Mouse (Mus musculus): ENCODE results near the gene Tbc1d17.

Tbc1d17 gene

GRCm38 (mm10) chr7:44868919-44869696 is 20.2 kb upstream of the Tbc1d17 start:
- DNase-seq (ENCODE audit: low spot score in 2 of 2) = no peak

DNA sequence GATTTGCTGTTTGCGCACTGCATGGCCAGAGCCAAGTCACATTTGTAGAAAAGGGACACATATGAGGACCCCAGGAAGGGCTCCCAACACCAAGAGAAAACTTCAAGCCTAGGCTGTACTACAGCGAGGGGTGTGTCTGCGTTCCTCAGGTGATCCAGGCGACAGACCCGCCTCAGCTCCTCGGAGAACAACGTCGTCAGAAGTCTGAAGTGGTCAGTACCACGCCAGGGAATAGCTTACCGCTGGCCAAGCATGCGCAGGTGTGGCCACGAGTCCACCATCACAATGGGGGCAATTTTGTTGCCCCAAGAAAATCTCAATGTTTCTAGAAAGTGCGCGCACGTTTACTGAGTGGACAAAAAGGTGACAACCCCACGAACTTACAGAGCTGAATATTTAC is 19.6 kb upstream of the Tbc1d17 start:
- no peak for DNase-seq (ENCODE audit: low spot score in 2 of 2)

- DNase-seq (ENCODE audit: low spot score in 2 of 2) = no peak
Measured at GRCm38 (mm10) chr7:44867802-44868201, 18.9 kb upstream of the Tbc1d17 start.

GRCm38 (mm10) chr7:44867010-44867702 is 18.3 kb upstream of the Tbc1d17 start:
- DNase-seq (ENCODE audit: low spot score in 2 of 2) = no peak

- no peak for DNase-seq (ENCODE audit: low spot score in 2 of 2)
Measured at GRCm38 (mm10) chr7:44866276-44867009, 17.6 kb upstream of the Tbc1d17 start.

DNA sequence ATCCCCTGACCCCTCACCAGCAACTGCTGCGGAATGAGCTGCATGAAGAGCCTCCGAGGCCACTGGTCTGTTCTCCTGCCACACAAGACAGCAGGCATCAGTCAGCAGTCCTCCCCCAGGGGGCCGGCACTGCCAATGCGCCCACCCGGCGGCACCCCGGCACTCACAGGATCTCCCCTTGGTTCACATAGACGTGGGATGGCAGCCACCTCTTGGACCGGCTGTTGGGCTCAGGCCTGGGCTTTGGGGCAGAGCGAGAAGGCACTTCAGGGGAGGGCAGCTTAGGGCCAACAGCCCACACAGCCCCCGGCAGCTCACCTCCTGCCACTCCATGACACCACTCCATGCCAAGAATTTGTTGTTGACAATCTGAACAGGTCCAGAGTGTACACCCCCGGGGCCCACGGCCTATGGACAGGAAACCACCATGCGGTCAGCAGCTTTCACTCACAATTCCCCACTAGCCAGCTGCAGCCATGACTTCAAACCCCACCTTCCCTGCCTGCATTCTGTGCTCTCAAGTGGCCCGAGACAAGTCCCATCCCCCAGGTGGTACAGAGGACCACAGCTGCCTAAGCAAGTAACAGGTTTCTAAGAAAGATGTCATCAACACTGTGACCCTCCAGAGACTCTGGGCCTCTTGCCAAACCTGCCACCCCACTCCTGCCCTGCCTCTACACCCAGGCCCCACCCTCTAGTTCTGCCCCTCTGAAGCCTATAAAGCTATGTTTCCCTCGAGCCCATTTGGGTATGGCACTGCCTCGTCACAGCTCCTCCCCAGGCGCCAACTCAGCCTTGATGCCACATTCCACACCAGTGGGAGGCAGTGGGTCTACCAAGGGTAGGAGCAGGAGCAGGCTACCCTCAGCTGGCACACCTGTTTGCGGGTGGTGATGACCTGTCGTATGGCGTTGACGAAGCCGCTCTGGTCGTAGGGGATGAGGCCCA is 16.0 kb upstream of the Tbc1d17 start:
- peak in 1 of 2 experiments; percentile 26 for DNase-seq (ENCODE audit: low spot score in 2 of 2)

- DNase-seq (ENCODE audit: low spot score in 2 of 2) = no peak
Measured at GRCm38 (mm10) chr7:44863982-44864494, 15.2 kb upstream of the Tbc1d17 start.

DNA sequence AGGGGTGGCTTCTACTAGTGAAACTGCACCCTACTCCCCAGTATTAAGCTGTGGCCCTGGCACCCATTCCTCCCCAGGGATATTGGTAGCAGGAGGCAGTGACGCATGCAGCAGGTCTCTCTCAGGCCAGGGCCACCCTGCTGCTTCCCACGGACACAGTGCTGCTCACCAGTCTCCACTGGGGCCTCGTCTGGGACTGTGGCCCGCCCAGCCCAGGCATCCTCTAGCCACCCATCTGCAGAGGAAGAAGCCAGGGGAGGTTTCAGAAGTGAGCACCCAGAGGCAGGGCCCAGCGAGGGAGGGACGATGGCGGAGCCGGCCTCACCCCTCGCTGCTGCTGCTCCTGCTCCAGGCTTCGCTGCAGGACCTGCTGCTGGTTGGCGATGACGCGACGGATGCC is 14.3 kb upstream of the Tbc1d17 start:
- no peak for DNase-seq (ENCODE audit: low spot score in 2 of 2)

GRCm38 (mm10) chr7:44862434-44862833 is 13.6 kb upstream of the Tbc1d17 start:
- no peak for DNase-seq (ENCODE audit: low spot score in 2 of 2)

- no peak for DNase-seq (ENCODE audit: low spot score in 2 of 2)
Measured at GRCm38 (mm10) chr7:44861429-44861816, 12.5 kb upstream of the Tbc1d17 start.

- peak; percentile 53 to 69 for DNase-seq (ENCODE audit: low spot score in 2 of 2)
Measured at GRCm38 (mm10) chr7:44860576-44861428, 11.9 kb upstream of the Tbc1d17 start.

- DNase-seq (ENCODE audit: low spot score in 2 of 2) = no peak
Measured at GRCm38 (mm10) chr7:44859896-44860295, 11.0 kb upstream of the Tbc1d17 start.

- DNase-seq (ENCODE audit: low spot score in 2 of 2) = peak; percentile 40 to 41
Measured at GRCm38 (mm10) chr7:44857905-44858304, 9.0 kb upstream of the Tbc1d17 start.

DNA sequence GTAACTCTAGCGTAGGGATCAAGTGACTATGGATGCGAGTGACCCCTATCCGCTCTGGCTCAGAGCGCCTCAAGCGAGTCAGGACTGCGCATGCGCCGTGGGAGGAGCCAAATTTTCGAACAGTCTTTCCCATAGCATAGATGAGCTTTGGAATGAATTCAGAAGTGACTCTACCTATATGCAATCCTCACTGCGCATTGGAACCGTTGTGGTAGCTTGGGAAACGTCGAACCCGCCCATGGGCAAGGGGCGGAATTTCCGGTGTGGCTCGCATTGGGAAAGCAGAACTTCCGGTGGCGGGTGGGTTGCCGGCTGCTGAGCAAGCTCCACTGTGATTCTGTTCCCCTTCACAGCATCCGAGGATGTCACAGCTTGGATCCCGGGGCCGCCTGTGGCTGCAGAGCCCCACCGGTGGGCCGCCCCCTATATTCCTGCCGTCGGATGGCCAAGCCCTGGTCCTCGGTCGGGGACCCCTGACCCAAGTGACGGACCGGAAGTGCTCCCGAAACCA is 8.2 kb upstream of the Tbc1d17 start, which contains the start of gene Pnkp:
Gene Pnkp (plus strand): TSS at position 98 of the 511 bp plus-strand sequence.
- DNase-seq (ENCODE audit: low spot score in 2 of 2) = peak; percentile 75 to 81

- no peak for DNase-seq (ENCODE audit: low spot score in 2 of 2)
Measured at GRCm38 (mm10) chr7:44856265-44856916, 7.5 kb upstream of the Tbc1d17 start.

DNA sequence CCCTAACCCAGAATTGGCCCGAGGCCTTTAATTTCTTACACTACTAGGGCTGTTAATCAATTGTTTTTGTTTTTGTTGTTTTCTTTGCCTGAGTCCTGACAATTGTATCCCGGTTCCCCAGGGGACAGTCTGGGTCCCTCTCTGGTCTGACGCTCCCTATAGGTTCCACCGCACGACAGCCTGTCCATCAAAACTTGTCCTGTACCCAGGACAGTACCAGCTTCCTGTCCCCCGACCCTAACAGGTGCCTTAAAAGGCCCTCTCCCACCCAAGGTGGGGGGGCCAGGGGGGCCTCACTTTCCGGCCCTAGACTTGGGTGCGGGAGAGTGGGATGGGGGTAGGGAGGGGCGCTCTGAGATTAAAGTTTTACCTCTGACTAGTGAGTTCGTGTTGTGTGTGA is 6.2 kb upstream of the Tbc1d17 start:
- DNase-seq (ENCODE audit: low spot score in 2 of 2) = no peak

- DNase-seq (ENCODE audit: low spot score in 2 of 2) = peak; percentile 74
Measured at GRCm38 (mm10) chr7:44854356-44855031, 5.6 kb upstream of the Tbc1d17 start.

DNA sequence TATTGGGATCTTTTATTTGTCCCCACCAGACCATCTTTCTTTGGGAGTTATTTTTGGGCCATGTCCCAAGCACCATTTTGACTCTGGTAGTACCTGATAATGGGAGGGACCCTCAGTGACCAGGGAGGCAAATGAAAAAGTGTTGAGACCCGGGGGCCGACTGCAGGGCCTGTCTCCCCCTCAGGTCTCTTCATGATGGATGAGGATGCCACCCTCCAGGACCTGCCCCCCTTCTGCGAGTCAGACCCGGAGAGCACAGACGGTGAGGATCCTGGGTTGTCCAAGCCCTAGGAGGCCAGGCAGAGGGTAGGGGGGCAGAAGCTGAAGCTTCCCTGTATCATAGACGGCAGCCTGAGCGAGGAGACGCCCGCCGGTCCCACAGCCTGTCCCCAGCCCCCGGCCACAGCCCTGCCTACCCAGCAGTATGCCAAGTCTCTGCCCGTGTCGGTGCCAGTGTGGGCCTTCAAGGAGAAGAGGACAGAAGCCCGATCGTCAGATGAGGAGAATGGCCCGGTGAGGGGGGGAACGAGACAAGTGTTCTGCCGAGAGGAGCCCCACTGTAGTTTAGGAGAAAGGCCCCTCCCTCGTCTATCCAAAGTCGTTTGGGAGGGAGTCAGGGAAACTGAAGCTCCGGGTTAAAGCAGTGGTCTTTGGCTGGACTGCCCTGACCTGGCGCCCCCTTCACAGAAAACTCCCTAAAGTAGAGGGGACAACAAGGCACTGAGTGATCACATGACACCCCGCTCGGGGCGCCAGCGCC is 4.9 kb upstream of the Tbc1d17 start:
- no peak for DNase-seq (ENCODE audit: low spot score in 2 of 2)
